Mouse (Mus musculus) T-helper 17 cell (primary cell): ENCODE results near the gene Adamts6.

Experiments
- in situ Hi-C, 2 experiments: fragments of 300-600 bp; cut with MboI, MseI; formaldehyde crosslinking; loops; 1 replicate in 1 of 2; 2 replicates in 1 of 2; pipeline ENCODE4 v1.15.1; 2025; ENCODE audit warnings: high pct_unique_total_duplicates in 2 of 2

Gene Adamts6

DNA sequence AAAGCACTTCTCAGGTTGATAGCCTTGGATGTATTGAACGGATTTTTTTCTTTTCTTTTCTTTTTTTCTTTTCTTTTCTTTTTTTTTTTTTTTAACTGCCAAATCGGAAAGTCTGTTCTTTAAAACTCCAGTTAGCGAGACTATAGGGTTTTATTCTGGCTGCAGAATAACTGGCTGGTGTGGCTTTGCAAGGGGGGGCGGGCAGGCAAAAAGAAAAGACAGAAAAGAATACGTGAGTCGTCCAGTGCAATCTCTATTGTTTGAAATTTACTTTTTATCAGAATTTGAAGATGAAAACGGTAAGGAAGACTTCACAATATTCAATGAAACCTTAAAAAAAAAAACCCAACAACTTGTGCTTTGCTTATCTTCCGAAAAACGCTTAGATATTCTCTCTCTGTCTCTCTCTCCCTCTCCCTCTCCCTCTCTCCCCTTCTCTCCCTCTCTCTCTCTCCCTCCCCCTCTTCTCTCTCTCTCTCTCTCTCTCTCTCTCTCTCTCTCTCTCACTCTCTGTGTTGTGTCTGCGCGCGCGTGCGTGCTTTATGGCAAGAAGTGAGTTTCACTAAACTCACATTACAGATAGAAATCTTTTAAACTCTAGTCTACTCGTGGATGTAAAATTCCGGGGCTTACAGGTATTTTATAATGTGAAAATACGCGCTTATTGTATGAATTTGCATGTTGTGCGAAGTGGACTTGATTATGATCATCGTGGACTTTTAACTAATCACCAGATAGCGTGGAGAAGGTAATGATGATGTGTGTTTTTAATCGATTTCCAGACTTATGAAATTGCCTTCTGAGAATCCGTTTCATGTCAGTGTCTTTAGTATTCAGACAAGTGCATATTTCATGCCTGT, at the start of gene Adamts6:
Adamts6 (plus strand) TSS at position 470 of the 860 bp plus-strand sequence.
- in situ Hi-C loops: loop anchor here in 1 of 2 experiments (5.0 kb wide), 1 partner anchor 500 kb away; no protein-coding TSS in a partner anchor

DNA sequence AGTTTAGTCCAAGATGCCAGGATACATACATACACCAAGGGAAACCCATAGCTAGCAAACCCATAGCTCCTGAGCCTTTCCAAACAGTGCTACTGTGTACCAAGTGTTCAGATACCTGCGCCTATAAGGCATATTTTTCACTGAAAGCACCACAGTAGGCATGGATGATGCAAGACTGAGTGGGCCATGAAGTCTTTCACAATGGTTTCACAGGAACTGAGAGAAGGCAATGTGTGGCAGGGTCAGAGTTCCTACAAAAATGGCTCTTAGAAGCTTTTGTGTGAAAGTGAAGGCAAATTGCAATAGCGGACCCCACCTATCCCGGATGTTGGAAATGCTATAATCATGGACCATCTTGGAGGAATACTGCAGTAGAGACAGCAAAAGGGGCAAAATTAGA, 28.6 kb upstream of the Adamts6 start:
- in situ Hi-C loops: no loop called here

DNA sequence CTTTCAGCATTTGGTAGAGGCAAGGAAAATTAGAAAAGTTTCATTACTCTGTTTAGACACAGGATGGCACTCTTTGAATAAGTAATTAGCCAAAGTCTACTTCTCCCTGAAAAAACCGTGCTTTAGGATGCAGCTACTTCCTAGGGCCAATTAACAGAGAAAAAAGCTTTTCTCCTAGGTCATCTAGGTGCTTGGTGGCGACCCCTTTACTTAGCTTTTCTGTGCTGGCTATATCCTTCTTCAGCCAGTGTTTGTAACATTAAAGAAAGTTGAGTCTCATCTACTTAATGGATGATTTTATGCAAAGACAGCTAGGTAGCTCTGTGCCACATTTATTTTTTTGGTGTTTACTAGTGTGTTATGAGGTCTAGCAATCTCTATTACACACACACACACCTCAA, 2.6 kb upstream of the Adamts6 start:
- in situ Hi-C loops: loop anchor here in 1 of 2 experiments (5.0 kb wide), 1 partner anchor 502 kb away; no protein-coding TSS in a partner anchor

DNA sequence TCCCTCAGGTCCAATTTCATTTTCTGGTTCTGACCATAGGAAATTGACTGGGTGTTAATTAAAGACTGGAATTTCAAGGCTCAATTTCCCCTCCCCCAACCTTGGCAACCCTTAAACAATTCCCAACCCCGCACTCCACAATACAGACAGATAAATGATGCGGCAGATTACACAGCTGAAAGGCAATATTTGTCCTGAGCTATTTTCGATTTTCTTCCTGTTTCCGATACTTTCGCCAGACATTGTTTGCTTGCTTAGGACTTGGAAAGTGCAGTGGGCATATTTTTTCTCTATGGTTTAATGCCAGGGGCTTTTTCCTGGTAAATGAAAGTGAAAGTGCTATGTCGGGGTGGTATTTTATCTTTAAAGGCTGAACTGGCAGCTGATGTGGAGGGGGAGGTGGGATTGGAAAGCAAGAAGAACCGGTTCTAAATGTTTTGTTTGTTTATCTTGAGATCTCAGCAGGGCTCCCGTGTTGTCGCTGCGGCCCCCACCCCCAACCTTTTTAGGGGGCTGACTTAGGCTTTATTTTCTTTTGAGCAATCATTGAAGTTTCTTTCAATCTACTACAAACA, 1.8 kb upstream of the Adamts6 start:
- in situ Hi-C loops: loop anchor here in 1 of 2 experiments (5.0 kb wide), 1 partner anchor 501 kb away; no protein-coding TSS in a partner anchor

DNA sequence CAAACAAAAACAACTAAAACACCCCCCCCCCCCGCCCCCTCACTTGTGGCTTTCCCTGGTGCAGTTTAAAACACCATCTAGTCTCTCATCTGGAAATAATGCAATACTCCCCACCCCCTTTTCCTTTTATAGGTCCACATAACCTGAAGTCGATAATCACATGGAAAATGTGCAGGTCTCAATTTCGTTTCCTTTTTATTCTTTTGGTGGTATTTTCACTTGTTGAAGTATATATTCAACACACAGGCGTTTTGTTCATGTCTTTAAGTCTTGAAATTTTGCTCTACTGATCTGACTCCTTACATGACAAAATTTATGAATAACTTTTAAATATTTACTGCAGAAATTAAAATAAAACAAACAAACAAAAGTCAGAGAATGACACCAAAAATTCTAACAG, 1.3 kb upstream of the Adamts6 start:
- in situ Hi-C loops: loop anchor here in 1 of 2 experiments (5.0 kb wide), 1 partner anchor 501 kb away; no protein-coding TSS in a partner anchor

DNA sequence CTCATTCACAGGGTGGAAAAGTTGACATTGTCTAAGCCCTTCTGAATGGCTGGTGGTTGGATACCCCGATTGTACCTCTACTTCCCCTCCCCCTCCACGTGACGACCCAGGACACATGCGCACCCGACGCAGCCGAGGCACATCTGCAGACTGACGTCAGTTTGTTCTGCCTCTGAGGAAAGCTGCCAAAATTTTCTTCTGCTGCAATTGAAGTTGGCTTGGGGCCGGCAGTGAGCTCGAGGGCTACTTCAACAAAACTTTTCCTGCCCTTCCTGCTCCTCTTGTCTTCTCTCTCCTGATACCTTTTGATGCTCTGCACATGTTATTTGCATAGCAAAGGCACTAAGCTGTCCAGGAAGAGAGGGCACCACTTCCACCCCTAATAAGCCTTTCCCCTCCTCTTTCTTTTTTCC, 732 bp upstream of the Adamts6 start:
- in situ Hi-C loops: loop anchor here in 1 of 2 experiments (5.0 kb wide), 1 partner anchor 500 kb away; no protein-coding TSS in a partner anchor

DNA sequence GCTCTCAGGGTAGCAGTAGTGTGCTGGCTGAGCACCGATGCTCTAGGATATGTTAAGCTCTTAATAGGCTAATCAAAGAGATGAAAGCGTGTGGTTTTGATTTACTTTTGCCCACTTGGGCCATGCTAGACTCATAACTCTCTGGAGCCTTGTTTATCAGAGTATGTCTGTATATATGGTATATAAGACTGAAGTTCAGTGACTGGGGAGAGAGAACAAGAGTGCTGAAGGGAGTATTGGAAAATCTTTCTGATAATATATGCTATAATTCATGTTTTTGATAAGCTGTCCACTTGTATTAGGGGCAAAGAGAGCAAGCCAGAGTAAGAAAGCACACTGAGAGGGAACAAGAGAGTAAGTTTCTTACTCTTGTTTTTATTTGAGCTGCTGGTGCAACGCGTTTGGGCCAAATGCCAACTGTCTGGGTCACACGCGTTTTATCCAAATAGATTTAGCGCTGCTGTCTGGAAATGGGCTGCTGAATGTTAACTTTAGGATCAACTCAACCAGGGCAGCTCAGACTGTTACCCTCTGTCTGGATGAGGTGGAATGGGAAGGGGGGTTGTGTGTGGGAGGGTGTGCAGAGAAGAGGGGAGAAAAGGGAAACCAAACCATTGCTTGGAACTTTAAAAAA, 708 bp downstream of the Adamts6 start:
- in situ Hi-C loops: loop anchor here in 1 of 2 experiments (5.0 kb wide), 1 partner anchor 499 kb away; no protein-coding TSS in a partner anchor

DNA sequence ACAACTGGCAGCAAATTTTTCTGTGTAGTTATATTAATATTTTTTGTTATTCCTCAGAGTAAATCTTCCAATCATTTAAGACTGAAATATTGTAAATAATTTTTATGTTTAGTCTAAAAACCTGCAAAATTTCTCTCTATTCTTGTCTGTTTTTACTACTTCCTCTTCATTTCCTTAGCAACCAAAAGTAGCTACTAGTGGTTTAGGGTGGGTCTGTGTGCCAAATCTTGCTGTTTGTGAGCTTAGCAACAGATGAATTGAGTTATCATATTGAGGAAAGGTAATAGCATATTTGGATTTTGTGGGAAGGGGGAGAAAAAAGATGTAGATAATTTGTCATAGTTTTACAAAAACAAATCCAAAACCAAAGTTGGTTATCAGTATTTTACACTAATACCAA, 1.5 kb downstream of the Adamts6 start:
- in situ Hi-C loops: loop anchor here in 1 of 2 experiments (5.0 kb wide), 1 partner anchor 498 kb away; no protein-coding TSS in a partner anchor

DNA sequence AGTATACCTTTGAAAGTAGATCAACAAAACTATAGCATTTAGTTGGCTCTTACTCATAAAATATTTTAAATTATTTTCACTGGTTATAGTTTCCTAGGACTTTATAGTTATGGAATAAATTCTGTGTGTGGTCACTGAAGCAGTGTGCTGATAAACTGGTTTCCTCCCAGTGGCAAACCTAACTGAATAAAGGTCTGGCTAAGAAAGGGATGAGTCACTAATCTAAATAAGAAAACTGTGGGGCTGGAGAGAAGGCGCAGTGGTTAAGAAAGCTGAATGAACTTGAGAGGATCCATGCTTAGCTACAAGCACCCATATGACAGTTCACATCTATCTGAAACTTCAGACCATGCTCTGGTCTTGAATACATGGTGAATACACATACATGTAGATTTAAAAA, 7.8 kb downstream of the Adamts6 start:
- in situ Hi-C loops: no loop called here

DNA sequence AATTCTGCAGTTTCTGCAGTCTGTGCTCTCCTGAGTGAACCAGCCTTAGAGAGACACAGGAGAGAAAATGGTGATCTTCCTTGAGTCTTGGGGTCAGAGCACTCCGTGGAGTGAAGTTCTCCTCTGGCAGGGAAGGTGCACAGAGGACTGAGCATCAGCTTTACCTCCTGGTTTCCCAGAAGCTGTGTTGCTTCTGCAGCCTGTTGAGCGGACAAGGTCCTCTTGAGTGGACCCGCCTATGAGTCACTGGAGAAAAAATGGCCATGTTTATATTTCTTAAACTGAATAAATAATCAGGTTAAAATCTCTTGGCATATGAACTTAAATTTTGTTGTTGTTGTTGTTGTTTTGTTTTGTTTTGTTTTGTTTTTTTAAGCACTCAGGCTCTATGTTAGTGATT, 41.7 kb downstream of the Adamts6 start:
- in situ Hi-C loops: no loop called here

DNA sequence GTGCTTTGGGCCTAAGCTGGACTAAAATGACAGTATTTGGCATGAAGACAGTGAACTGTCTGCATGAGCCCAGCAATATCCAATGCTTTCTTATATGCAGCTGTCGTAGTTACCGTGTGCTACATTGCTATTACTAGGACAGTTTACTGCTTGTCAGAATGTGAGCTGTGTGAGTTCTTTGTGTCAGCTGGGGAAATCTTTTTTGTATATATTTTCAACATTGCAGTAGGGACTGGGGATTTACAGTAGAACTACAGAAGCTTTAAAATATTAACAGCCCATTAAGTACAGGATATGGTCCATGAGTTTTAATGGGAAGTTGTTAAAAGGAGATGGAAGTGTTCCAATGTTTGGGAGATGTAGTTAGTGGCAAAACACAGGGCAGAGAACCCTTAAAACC, 42.1 kb downstream of the Adamts6 start:
- in situ Hi-C loops: no loop called here

DNA sequence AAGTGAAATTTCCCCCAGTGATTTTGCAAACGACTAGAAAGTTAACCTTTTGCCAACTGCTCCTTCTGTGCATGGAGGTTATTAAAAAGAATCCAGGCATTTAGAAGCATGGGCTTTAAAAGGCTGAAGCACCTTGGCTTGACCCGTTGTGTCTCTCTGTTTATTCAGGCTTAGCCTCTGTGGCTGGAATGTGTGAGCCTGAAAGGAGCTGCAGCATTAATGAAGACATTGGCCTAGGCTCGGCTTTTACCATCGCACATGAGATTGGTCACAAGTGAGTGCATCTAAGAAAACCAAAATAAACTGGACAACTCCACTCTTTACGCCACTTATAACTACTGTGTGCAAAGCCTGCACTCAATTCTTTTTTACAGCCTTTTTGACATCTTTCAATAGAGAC, 65.0 kb downstream of the Adamts6 start:
- in situ Hi-C loops: no loop called here

DNA sequence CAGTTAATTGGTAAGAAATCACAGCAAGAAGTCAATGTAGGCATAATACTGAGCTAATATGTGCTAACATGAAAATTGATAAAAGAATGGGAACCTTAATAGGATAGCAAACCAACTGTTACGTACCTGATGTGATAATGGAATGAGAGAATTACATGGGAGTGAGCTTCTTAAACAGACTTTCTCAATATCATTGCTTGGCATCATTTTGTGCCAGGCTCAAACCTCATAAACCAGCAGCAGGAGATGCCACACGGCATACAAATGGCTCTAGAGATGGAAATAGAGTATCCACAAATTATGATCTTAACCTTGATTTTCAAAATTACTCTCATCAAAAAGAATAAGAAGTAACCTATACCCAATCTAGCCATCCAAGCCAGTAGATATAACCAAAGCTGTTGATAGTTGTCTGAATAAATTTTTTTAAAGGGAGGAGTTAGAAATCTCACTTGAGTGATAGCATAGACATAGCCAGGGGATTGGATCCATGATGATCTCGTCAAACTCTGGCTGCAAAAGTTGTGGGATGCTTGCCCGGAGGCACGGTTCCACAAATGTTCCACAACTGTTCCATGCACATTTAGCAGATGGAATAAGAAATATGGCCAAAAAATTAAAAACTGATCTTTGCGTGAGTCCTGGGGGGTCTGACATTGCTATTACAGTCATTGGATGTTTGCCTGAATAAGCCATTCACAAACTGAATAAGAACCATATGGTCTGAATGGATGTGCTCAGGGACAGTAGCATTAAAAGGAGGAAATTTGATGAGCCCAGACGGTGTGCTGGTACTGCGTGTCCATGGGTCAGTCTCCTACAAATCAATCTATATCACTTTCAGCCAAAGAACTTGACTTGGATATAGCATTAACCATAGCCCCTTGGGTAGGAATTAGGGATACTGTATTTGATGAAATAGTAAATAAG, 106.1 kb downstream of the Adamts6 start:
- in situ Hi-C loops: no loop called here

DNA sequence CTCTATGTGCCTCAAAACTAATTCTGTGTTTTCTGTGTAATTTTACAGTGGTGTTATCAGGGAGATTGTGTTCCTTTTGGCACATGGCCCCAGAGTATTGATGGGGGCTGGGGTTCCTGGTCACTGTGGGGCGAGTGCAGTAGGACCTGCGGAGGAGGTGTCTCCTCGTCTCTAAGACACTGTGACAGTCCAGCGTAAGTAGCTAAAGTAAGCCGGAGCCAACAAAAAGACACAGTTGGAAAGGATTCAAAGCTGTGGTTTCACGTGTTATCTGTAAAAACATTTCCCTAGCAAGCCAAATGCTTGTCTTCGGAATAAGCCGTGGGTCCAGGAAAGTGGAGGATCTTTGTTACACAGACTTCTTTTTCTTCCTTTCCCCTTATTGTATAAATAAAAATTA, 110.2 kb downstream of the Adamts6 start:
- in situ Hi-C loops: no loop called here

DNA sequence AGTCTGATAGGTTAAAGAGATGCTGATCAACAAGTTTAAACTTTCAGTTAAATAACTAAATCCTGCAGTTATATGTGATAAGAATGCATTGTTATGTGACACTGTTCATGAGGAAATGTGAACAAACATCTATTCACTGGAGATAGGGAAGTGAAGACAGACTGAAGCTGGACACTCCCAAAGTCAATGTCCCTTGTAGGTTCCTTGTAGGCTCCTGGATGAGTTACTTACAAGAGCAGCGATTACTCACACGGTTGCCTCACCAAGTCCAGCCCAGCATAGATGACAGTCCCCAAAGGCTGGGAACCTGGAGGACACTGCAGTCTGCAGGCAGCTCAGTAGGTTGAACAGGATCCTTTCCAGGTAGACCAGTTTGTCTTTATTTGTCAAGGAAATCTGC, 145.1 kb downstream of the Adamts6 start:
- in situ Hi-C loops: no loop called here

DNA sequence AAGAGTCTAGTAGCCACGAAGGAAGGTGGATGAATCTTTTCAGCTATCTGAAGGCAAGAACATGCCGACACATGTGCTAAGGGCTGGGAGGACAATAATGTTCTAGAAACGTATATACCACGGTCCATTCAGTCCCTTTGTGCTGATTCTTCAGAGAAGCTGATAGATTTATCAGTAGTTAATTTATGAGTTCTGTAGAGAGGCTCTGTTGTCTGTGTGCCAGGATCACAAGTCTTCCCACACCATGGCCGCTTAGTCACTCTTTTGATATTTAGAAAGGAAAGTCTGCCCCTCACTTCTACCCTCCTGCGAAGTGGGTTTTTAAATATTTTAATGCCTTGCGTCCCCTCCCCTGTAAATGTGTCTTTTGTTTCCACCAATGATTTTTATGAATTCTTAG, 154.9 kb downstream of the Adamts6 start:
- in situ Hi-C loops: no loop called here

DNA sequence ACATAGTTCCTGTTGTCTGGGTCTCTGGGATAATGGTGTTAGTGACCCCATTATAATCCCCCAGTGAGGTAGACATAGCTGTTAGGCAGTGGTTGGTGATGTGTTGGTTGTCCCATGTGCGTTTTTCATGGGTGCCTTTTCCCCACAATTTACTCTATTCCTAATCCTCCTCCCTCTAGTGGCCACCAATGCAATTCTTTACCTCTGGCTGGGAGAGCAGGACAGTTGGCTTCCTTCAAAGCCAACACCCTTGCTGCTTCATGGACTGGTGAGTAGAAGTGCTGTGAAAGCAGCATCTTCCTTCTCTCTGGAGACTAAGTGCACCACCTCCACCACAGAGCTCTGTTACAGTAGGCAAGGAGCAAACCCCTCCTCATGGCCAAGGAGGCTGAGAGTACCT, 157.8 kb downstream of the Adamts6 start:
- in situ Hi-C loops: no loop called here

DNA sequence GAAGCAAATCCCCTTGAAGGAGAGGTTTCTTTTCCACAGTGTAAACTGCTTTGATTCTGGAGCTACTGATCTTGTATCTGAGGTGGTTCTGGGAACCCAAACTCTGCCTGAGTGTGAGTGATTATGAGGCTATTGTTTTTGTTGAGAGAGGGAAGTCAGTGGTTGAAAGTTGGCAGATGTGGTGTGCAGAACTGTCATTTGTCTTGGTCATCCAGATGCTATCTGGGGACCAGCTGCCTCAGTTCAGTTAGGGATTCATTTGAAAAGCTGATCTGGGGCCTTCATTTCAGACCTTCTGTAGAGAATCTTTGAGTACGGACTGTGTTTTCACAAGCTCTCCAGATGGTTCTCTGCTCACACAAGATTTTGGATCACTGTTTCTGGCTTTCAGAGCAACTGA, 159.3 kb downstream of the Adamts6 start:
- in situ Hi-C loops: no loop called here

DNA sequence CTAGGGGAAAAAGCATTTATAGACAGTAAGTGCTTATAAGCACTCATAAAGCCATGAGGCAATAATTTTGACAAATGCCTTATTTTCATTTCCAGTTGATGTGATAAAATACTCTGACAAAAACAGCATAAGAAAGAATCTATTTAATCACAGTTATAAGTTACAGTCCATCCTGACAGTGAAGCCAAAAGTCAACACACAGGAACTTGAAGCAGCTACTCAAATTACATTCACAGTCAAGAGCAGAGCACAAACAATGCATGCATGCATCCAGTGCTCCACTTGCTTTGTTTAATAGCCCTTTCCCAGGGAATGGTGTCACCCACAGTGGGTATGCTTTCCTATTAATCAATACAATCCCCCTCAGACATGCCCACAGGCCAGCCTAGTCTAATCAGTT, 159.8 kb downstream of the Adamts6 start:
- in situ Hi-C loops: no loop called here

DNA sequence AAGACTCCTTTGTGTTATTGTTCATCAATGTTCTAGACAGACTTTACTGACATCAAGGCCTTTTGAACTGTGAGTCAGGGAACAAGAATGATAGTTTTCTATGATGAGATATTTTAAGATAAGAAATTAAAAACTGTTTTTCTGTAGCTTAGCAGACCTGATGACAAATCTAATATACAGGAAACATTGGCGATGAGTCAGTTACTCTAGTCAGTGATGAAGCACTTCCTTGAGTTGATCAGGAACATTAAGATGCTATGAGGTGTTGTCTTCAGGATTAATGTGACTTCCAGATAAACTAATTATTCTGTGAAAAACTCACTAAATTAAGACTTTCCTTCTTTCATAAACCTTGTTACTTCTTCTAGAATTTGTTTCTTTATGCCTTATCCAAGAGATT, 160.7 kb downstream of the Adamts6 start:
- in situ Hi-C loops: no loop called here
